Mouse (Mus musculus) brain, embryonic 14.5 days (tissue): ENCODE results near the gene Usp30.

Experiments
- CTCF ChIP-seq: fragments of 200-500 bp; IDR thresholded peaks from 2 replicates; pipeline ENCODE4 v1.5.1; 2012; ENCODE audit warnings: inconsistent platforms, mild to moderate bottlenecking, moderate library complexity, borderline replicate concordance; ENCODE audit not compliant: insufficient read depth, insufficient read length; ENCODE audit errors: extremely low read depth
- POLR2A ChIP-seq: fragments of 200-500 bp; IDR thresholded peaks from 2 replicates; pipeline ENCODE4 v1.6.1; 2012; ENCODE audit warnings: mild to moderate bottlenecking, inconsistent platforms, borderline replicate concordance; ENCODE audit not compliant: poor library complexity, insufficient read depth, insufficient read length, severe bottlenecking; ENCODE audit errors: extremely low read depth

DNA sequence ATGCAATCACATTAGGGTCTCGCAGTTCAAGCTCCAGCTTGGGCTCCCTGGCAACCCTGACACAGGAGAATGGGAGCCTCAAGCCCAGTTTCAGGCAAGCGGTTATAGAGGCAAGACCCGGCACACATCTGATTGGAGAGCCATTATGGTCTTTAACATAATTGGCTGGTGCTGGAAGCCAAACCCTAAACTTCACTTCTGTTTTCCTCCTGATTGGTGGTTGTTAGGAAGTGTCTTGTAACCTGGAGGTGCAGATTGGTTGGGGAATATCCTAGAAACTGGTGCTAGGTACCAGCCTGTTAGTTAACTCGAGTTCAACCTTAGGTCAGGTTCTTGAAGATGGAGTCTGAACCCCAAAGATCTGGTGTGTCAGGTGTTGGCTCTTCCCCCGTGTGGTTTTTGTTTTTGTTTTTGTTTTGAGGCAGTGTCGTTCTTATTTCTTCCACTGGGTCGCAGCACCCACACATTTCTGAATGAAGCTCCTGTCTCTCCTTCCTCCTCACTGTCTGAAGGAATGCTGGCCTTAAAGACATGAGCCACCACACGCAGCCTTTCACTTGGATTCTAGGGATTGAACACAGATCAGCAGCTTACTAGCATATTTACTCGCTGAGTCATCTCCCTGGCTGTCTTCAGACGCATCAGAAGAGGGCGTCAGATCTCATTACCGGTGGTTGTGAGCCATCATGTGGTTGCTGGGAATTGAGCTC is 97.0 kb downstream of the Usp30 start:
- peak; percentile 24; the same call in 1 of the 2 replicates for TF ChIP-seq CTCF
- TF ChIP-seq POLR2A: no peak
